Mouse (Mus musculus) ES-E14 (cell line): ENCODE results near the gene Ptms. TPM values are rescaled to one million over a fixed set of nuclear protein-coding genes. Genes with fewer than 3 reads are reported as not detected.
A peak's percentile ranks its signal among the peaks of the same experiment; 100 is the strongest.
"Not testable (repeated sequence)": the region's sequence is repeated elsewhere in the genome, so short reads cannot be mapped to it uniquely, and the experiment has no call there.

ENCODE experiments used
- DNase-seq: peaks from one replicate; pipeline ENCODE4 v3.0.0-alpha.2; 2013; ENCODE audit warnings: low read depth, low spot score
- H3K27ac ChIP-seq: 2 replicates; pipeline ENCODE4 v1.5.1; 2012; ENCODE audit warnings: low read depth, mild to moderate bottlenecking, low read length, moderate library complexity, mixed read lengths; ENCODE audit not compliant: poor library complexity, insufficient read depth, severe bottlenecking
- H3K36me3 ChIP-seq: 2 replicates; pipeline ENCODE4 v1.6.1; 2012; ENCODE audit warnings: mild to moderate bottlenecking, low read length, moderate library complexity, mixed read lengths; ENCODE audit not compliant: control insufficient read depth, poor library complexity, insufficient read depth, severe bottlenecking
- H3K4me1 ChIP-seq, 2 experiments: fragments of 150-350 bp in 1 of 2; sonication (generic) in 1 of 2; 2 replicates each; pipeline ENCODE4 v1.6.1; 2012; ENCODE audit warnings: low read length in 2 of 2, mild to moderate bottlenecking in 1 of 2, mixed read lengths in 1 of 2; ENCODE audit not compliant: control insufficient read depth in 2 of 2, insufficient read depth in 2 of 2, poor library complexity in 1 of 2
- H3K4me3 ChIP-seq, 2 experiments: fragments of 150-350 bp in 1 of 2; sonication (generic) in 1 of 2; 2 replicates each; pipeline ENCODE4 v1.5.1; 2012; ENCODE audit warnings: low read length in 2 of 2, low read depth in 1 of 2, mild to moderate bottlenecking in 1 of 2, mixed read lengths in 1 of 2; ENCODE audit not compliant: insufficient read depth in 1 of 2, poor library complexity in 1 of 2, severe bottlenecking in 1 of 2
- H3K9ac ChIP-seq: 2 replicates; pipeline ENCODE4 v1.6.1; 2012; ENCODE audit warnings: low read depth, mild to moderate bottlenecking, low read length, mixed read lengths; ENCODE audit not compliant: poor library complexity, insufficient read depth, severe bottlenecking
- H3K9me3 ChIP-seq: fragments of 150-350 bp; sonication (generic); 2 replicates; pipeline ENCODE4 v1.6.1; 2012; ENCODE audit warnings: low read depth, mild to moderate bottlenecking, low read length; ENCODE audit not compliant: control insufficient read depth, insufficient read depth
- CHD2 ChIP-seq: IDR thresholded peaks from 2 replicates; pipeline ENCODE4 v1.6.1; 2014; ENCODE audit warnings: mild to moderate bottlenecking, low read depth, low read length, inconsistent platforms
- HCFC1 ChIP-seq: IDR thresholded peaks from 2 replicates; pipeline ENCODE4 v1.6.1; 2012; ENCODE audit warnings: low read length, inconsistent platforms, borderline replicate concordance; ENCODE audit not compliant: insufficient read depth
- MAFK ChIP-seq: IDR thresholded peaks from 2 replicates; pipeline ENCODE4 v1.6.1; 2014; ENCODE audit warnings: mild to moderate bottlenecking, low read depth, low read length, inconsistent platforms; ENCODE audit not compliant: insufficient read depth
- ZC3H11A ChIP-seq: IDR thresholded peaks from 2 replicates; pipeline ENCODE4 v1.6.1; 2012; ENCODE audit warnings: low read depth, mild to moderate bottlenecking, inconsistent platforms, low read length, borderline replicate concordance
- ZNF384 ChIP-seq: IDR thresholded peaks from 2 replicates; pipeline ENCODE4 v1.6.1; 2012; ENCODE audit warnings: low read depth, low read length, inconsistent platforms
- in situ Hi-C, 2 experiments: fragments of 600-800 bp; cut with MboI; formaldehyde crosslinking; loops; one replicate each; pipeline ENCODE4 v1.15.1; 2025; ENCODE audit warnings: low sequenced_read_pairs in 2 of 2, inconsistent platforms in 1 of 2; ENCODE audit not compliant: unreplicated experiment in 2 of 2
- total RNA-seq: library from RNA; depleted of rRNA; stranded (reverse); fragments of 300-350 nt; gene quantifications from 2 replicates; pipeline ENCODE4 v1.2.3, GENCODE M21; 2012

Ptms gene
- total RNA-seq, 1 experiment, result 66.7 TPM

GRCm38 (mm10) chr6:124900801-124901480 lies 19.0 kb downstream of the Ptms start:
- TF ChIP-seq HCFC1 (no peak), CHD2 (no peak), ZNF384 (no peak), MAFK (no peak), ZC3H11A (no peak)
- Histone ChIP-seq H3K9me3 (no peaks in the 10 kb centered on the region), H3K4me3 (no peak overlapping the region), H3K36me3 (no peaks in the 10 kb centered on the region), H3K4me1 (peaks cover 1 to 27% of the 10 kb centered on the region in 2 experiments; a peak in 2 of 4 replicates), H3K27ac (no peak overlapping the region), H3K9ac (no peak overlapping the region)
- in situ Hi-C loops, result no loop called here
- no peak for DNase-seq

- no peaks in the 10 kb centered on the region for H3K36me3 ChIP-seq
- no peak overlapping the region for H3K9ac ChIP-seq
- no peaks in the 10 kb centered on the region for H3K9me3 ChIP-seq
- in situ Hi-C loops, result no loop called here
- no peak for DNase-seq
- H3K4me1 ChIP-seq, result peaks cover 0 to 25% of the 10 kb centered on the region in 2 experiments; a peak in 2 of 4 replicates
- no peak overlapping the region for H3K27ac ChIP-seq
- H3K4me3 ChIP-seq, result no peak overlapping the region
- no peak for TF ChIP-seq CHD2
- TF ChIP-seq ZNF384, result peak; percentile 90
Observed at GRCm38 (mm10) chr6:124900056-124900800, 19.7 kb downstream of the Ptms start.

GRCm38 (mm10) chr6:124898359-124898758 lies 21.5 kb downstream of the Ptms start:
- no peak for DNase-seq
- no peak overlapping the region for H3K27ac ChIP-seq
- no peaks in the 10 kb centered on the region for H3K9me3 ChIP-seq
- no peak overlapping the region for H3K9ac ChIP-seq
- TF ChIP-seq ZNF384 (no peak), ZC3H11A (no peak), MAFK (no peak), HCFC1 (no peak), CHD2 (no peak)
- no peaks in the 10 kb centered on the region for H3K36me3 ChIP-seq
- no peak overlapping the region for H3K4me3 ChIP-seq
- in situ Hi-C loops, result no loop called here
- H3K4me1 ChIP-seq, result peaks cover 0 to 21% of the 10 kb centered on the region in 2 experiments; a peak in 2 of 4 replicates

- H3K36me3 ChIP-seq, H3K27ac ChIP-seq, H3K9me3 ChIP-seq, H3K4me1 ChIP-seq, in situ Hi-C loops, H3K4me3 ChIP-seq, H3K9ac ChIP-seq, DNase-seq: not testable (repeated sequence)
Observed at GRCm38 (mm10) chr6:124894113-124894512, 25.8 kb downstream of the Ptms start.

GRCm38 (mm10) chr6:124890997-124891396 lies 28.9 kb downstream of the Ptms start:
- no peak overlapping the region for H3K9ac ChIP-seq
- no peak overlapping the region for H3K4me3 ChIP-seq
- in situ Hi-C loops, result no loop called here
- H3K9me3 ChIP-seq, result no peaks in the 10 kb centered on the region
- no peaks in the 10 kb centered on the region; a peak in 1 of 4 replicates for H3K4me1 ChIP-seq
- no peak for DNase-seq
- TF ChIP-seq MAFK (peak; percentile 56; the same call in 1 of the 2 replicates), ZNF384 (no peak)
- no peak overlapping the region for H3K27ac ChIP-seq
- no peaks in the 10 kb centered on the region for H3K36me3 ChIP-seq
